Mouse (Mus musculus) lung, adult 2 months (tissue): ENCODE measurements around the gene Sec31b.

Source experiments
- CTCF ChIP-seq: fragments of 200-500 bp; IDR thresholded peaks from 2 replicates; pipeline ENCODE4 v1.5.1; 2011; ENCODE audit warnings: mild to moderate bottlenecking, low read length, control low read depth; ENCODE audit not compliant: insufficient read depth
- POLR2A ChIP-seq: fragments of 200-500 bp; IDR thresholded peaks from 2 replicates; pipeline ENCODE4 v1.6.1; 2011; ENCODE audit warnings: low read depth, mild to moderate bottlenecking, control low read depth, low read length, borderline replicate concordance; ENCODE audit errors: extremely low read depth

DNA sequence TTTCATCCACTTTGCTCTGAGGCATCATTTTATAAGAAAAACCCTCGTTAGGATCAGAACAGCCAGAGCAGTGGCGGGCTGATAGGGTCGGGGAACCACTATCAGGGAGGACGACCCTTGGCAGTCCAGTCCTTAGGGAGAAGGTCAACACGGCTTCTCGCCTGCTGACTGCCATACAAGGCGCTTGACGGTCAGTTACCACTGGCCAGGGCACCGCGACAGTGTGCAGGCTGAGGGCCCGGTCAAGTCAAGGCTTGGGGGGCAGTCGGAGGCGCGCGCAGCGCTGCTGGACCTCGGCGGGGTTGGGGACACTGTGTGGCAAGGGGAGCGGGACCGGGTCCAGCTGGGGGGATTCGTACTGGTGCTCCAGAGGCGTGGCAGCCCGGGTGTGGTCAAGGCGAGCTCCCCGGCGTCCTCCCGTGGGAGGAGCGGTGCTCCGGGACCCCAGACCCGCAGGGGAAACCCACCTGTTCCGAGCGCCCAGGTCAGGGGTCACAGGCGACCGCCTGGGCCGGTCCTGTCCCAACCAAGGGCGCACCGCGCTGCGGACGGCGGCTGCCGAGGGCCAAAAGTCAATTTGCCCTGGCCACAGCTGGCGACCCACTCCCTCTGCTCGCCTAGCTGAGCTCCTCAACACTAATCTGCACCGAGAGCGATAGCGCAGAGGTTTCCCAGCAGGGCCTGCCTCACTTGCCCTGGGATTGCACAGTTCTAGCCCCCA is at the start of gene Sec31b:
- TF ChIP-seq CTCF (no peak), POLR2A (no peak)
